Mouse (Mus musculus) erythroblast, embryonic 14.5 days (primary cell): ENCODE results near the gene Cfap61.

Experiments used
- GATA1 ChIP-seq: IDR thresholded peaks from 2 replicates; pipeline ENCODE4 v1.6.1; 2012; ENCODE audit warnings: low read length, inconsistent platforms, mixed read lengths
- TAL1 ChIP-seq: IDR thresholded peaks from 3 replicates; pipeline ENCODE4 v1.6.1; 2012; ENCODE audit warnings: low read length, inconsistent platforms, mixed read lengths

GRCm38 (mm10) chr2:146249033-146249432 lies 314.4 kb downstream of the Cfap61 start:
- TF ChIP-seq GATA1 (no peak), TAL1 (no peak)
